Mouse (Mus musculus): ENCODE data around the gene 2610507B11Rik.

DNA sequence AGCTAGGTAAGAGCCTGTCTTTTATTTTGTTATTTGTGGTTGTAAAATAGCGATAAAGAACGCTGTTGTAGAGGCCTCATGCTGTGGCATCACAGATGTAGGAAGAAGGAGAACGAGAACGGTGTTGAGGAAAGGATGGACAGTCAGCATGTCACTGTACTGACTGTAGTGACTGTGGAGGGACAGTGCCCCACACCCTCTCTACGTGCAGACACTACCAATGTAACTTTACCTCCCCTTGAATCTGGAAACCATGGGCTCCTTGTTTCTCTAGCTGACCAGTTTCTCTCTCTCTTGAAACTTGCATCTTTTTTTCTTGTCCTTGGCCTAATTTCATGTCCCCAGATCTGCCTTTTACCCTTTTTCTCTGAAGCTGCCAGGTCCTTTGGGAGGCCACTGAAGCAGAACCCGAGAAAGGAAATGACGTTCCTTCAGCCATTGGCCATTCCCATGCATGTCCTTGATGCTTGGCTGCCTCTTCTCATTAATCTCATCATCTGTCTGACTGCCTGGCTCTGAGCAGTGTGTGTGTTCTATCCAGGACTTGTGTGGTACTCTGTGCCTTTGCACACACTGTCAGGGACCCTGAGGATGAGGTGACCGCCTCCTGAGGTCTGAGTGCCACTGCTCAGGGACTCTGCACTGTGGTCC lies 49.4 kb downstream of the 2610507B11Rik start:
- TF ChIP-seq POLR2A (IDR thresholded peaks at IDR 0.05; ENCODE audit: insufficient read depth, low read length) (no peak), CTCF (IDR thresholded peaks at IDR 0.05; ENCODE audit: low read depth, low read length) (no peak)

Measured in ES-Bruce4 (cell line).